Mouse (Mus musculus): ENCODE measurements around the gene Elk3. TPM values are rescaled to one million over a fixed set of nuclear protein-coding genes. Genes with fewer than 3 reads are reported as not detected.

Gene Elk3
- polyA plus RNA-seq, 1 experiment from 2014 or later = 14.2 TPM

DNA sequence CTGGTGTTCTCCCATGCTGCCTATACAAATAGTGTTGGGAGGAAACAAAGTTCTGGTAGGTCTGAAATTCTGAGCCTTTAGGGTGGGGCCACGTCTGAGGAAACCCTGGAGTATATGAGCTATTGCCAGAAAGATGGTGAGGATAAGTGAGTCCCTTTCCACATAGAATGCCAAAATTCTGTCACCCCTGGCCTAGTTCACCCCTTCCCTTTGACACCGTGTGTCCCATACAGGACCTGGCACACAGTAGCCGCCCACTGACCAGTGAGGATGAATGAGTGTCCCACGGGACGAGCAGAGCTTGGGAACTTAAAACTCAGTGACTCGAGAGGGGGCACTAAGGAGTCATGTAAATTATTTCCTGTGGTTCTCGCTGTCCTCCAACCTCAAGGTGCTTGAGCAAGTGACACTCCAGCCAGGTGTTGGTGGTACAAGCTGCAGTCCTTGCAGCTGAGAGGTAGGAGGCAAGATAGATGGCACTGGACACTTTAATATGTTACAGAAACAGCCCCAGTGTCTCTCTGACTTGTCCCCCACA is 8.7 kb upstream of the Elk3 start:
- no peak for ATAC-seq
- 72% methylated on average over 7 of the region's 7 CpGs for WGBS
- no peaks in the 10 kb centered on the region for H3K36me3 ChIP-seq (ENCODE audit: control insufficient read depth, insufficient read depth)
- no peak overlapping the region for H3K27ac ChIP-seq (ENCODE audit: low read depth, low read length)
- TF ChIP-seq CTCF (IDR thresholded peaks at IDR 0.05; ENCODE audit: low read depth) = no peak
- H3K4me3 ChIP-seq (ENCODE audit: low read depth, low read length) = no peak overlapping the region
- no peak overlapping the region for H3K4me2 ChIP-seq (replicated peaks; ENCODE audit: low read depth)
- H3K9me3 ChIP-seq (ENCODE audit: control insufficient read depth) = no peaks in the 10 kb centered on the region
- no peaks in the 10 kb centered on the region for H3K4me1 ChIP-seq (replicated peaks; ENCODE audit: control insufficient read depth, insufficient read depth, low read length)
- no peak overlapping the region for H3K9ac ChIP-seq (ENCODE audit: low read depth, low read length)
- H3K27me3 ChIP-seq (replicated peaks; ENCODE audit: control insufficient read depth, insufficient read depth, low read length) = no peaks in the 10 kb centered on the region

DNA sequence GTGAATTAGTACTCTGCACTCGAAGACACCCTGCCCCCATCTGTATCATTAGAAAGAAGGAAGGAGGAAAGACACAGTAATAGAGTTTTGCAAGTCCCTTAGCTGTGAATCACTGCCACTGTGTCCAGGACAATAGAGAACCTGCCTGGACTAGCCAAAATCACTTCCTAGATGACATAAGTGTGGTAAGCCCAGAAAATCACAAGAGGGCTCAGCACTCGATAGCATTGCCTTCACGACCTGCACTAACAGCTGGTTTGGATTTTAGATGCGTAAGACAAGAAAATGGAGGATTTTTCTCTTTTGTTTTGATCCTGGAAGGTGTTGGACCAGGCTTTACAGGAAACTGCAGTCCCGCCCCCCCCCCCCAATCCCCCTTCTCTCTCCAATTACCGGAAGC is 6.0 kb upstream of the Elk3 start:
- peaks cover 7% of the 10 kb centered on the region; the same call in 1 of the 2 replicates for H3K27me3 ChIP-seq (replicated peaks; ENCODE audit: control insufficient read depth, insufficient read depth, low read length)
- H3K4me1 ChIP-seq (replicated peaks; ENCODE audit: control insufficient read depth, insufficient read depth, low read length) = no peaks in the 10 kb centered on the region
- no peak overlapping the region for H3K27ac ChIP-seq (ENCODE audit: low read depth, low read length)
- no peak for ATAC-seq
- no peaks in the 10 kb centered on the region for H3K9me3 ChIP-seq (ENCODE audit: control insufficient read depth)
- H3K9ac ChIP-seq (ENCODE audit: low read depth, low read length) = no peak overlapping the region
- no peak overlapping the region for H3K4me2 ChIP-seq (replicated peaks; ENCODE audit: low read depth)
- no peak overlapping the region for H3K4me3 ChIP-seq (ENCODE audit: low read depth, low read length)
- 56% methylated on average over 6 of the region's 6 CpGs for WGBS
- TF ChIP-seq CTCF (IDR thresholded peaks at IDR 0.05; ENCODE audit: low read depth) = no peak
- H3K36me3 ChIP-seq (ENCODE audit: control insufficient read depth, insufficient read depth) = no peaks in the 10 kb centered on the region

DNA sequence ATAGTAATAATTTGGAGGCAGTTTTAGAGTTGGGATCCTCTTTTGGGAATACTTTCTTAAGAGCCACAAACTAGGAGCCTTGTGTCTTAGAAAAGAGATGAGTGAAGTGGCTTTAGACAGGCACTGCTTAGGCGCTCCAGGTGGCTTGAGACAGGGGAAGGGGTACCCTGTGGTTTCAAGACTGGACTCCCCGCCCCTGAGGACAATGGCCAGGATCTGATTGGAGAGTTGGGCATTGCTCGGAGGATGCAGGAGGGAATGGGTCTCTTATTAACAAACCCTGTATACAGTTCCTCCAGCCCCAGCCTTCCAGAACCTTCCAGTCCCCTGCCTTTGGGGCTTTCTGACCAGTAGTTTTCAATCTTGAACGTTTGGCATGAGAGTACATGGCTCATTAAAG is 641 bp upstream of the Elk3 start:
- Histone ChIP-seq H3K4me1 (replicated peaks; ENCODE audit: control insufficient read depth, insufficient read depth, low read length) (no peaks in the 10 kb centered on the region), H3K4me2 (replicated peaks; ENCODE audit: low read depth) (peak overlapping the region; percentile 84), H3K9ac (ENCODE audit: low read depth, low read length) (no peak overlapping the region), H3K27ac (ENCODE audit: low read depth, low read length) (no peak overlapping the region), H3K27me3 (replicated peaks; ENCODE audit: control insufficient read depth, insufficient read depth, low read length) (peaks cover 7% of the 10 kb centered on the region; the same call in 1 of the 2 replicates), H3K9me3 (ENCODE audit: control insufficient read depth) (no peaks in the 10 kb centered on the region), H3K36me3 (ENCODE audit: control insufficient read depth, insufficient read depth) (no peaks in the 10 kb centered on the region), H3K4me3 (ENCODE audit: low read depth, low read length) (peak overlapping the region; percentile 66)
- ATAC-seq = no peak
- 11% methylated on average over 4 of the region's 4 CpGs for WGBS
- TF ChIP-seq CTCF (IDR thresholded peaks at IDR 0.05; ENCODE audit: low read depth) = no peak

DNA sequence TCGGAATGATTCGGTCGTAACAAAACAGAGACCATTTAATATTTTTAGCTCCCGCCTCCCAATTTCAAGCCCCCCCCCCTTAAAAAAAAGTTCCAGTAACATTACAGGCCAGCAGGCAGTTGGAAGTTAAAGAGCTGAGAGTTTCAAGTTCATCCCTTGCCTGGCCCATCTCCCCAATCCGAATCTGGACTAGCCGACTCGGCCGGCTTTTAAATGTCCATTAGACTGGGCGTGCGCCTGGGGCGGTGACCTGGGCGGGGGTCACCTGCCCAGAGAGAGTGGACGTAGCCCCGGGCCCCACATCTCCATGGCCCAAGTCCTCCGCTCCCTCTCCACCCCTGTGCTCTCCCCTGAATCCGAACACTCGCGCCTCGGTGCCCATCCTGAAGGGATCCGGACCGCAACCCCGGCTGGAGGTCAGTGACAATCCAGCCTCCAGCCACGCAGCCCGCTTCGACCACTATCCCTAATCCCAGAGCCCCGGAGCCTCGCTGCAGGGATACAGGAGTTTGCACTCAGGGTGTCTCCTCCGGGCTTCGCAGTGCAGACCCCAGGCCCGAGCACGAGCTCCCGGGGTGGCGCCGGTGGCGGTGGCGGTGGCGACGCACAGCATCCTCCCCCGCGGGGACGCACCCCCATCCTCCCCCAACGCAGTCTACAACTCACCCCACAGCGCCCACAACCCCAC is 857 bp downstream of the Elk3 start:
- ATAC-seq = 0 out of 2 replicates have a peak, but pooled peaks have one; percentile 33
- no peaks in the 10 kb centered on the region for H3K4me1 ChIP-seq (replicated peaks; ENCODE audit: control insufficient read depth, insufficient read depth, low read length)
- H3K4me3 ChIP-seq (ENCODE audit: low read depth, low read length) = peak overlapping the region; percentile 66
- peaks cover 7% of the 10 kb centered on the region; the same call in 1 of the 2 replicates for H3K27me3 ChIP-seq (replicated peaks; ENCODE audit: control insufficient read depth, insufficient read depth, low read length)
- no peaks in the 10 kb centered on the region for H3K9me3 ChIP-seq (ENCODE audit: control insufficient read depth)
- peak overlapping the region; percentile 73 for H3K9ac ChIP-seq (ENCODE audit: low read depth, low read length)
- H3K27ac ChIP-seq (ENCODE audit: low read depth, low read length) = peak overlapping the region; percentile 87
- under 1% methylated on average over 43 of the region's 43 CpGs for WGBS
- H3K36me3 ChIP-seq (ENCODE audit: control insufficient read depth, insufficient read depth) = no peaks in the 10 kb centered on the region
- peak overlapping the region; percentile 84 for H3K4me2 ChIP-seq (replicated peaks; ENCODE audit: low read depth)
- no peak for TF ChIP-seq CTCF (IDR thresholded peaks at IDR 0.05; ENCODE audit: low read depth)

DNA sequence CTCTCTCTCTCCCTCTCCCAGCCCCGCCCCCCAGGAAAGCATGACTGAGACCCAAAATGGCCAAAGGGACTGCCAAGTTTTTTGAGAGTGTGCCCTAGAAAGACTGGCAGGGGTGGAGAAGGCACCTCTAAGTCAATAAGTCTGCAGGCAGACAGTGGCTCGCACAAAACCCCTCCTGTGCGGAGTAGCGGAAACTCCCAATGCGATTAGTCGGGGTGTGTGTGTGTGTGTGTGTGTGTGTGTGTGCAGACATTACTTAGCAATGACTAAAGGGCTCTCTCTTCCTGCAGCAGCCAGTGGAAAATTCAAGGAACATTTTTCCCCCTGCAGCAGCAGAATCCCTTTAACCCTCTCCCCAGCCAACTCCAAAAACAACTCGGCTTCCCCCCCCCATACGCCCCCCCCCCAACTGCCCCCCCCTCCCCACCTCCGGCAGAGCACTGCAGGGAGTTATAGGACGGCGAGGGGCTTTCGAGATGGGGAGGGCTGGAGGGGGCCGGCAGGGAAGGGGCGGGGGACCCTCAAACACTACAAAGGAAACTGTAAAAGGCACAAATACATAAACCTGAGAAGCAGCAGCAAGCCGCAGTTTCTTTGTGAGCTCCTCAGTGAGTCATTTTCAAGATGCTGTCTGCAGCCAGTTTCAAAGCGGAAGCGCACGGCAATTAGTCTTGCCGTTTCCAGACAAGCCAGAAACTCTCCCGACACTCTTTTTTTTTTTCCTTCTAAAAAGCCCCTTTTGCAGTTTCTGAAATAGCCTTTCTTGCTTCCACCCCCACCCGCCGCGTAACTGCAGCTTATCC is 1.6 kb downstream of the Elk3 start:
- TF ChIP-seq CTCF (IDR thresholded peaks at IDR 0.05; ENCODE audit: low read depth) = no peak
- peak overlapping the region; percentile 84 for H3K4me2 ChIP-seq (replicated peaks; ENCODE audit: low read depth)
- WGBS = 2% methylated on average over 20 of the region's 23 CpGs
- no peaks in the 10 kb centered on the region for H3K4me1 ChIP-seq (replicated peaks; ENCODE audit: control insufficient read depth, insufficient read depth, low read length)
- H3K36me3 ChIP-seq (ENCODE audit: control insufficient read depth, insufficient read depth) = no peaks in the 10 kb centered on the region
- no peaks in the 10 kb centered on the region for H3K9me3 ChIP-seq (ENCODE audit: control insufficient read depth)
- peak overlapping the region; percentile 73 for H3K9ac ChIP-seq (ENCODE audit: low read depth, low read length)
- peak overlapping the region; percentile 66 for H3K4me3 ChIP-seq (ENCODE audit: low read depth, low read length)
- peaks cover 7% of the 10 kb centered on the region; the same call in 1 of the 2 replicates for H3K27me3 ChIP-seq (replicated peaks; ENCODE audit: control insufficient read depth, insufficient read depth, low read length)
- peak; percentile 34; the same call in 1 of the 2 replicates for ATAC-seq
- H3K27ac ChIP-seq (ENCODE audit: low read depth, low read length) = peak overlapping the region; percentile 87

DNA sequence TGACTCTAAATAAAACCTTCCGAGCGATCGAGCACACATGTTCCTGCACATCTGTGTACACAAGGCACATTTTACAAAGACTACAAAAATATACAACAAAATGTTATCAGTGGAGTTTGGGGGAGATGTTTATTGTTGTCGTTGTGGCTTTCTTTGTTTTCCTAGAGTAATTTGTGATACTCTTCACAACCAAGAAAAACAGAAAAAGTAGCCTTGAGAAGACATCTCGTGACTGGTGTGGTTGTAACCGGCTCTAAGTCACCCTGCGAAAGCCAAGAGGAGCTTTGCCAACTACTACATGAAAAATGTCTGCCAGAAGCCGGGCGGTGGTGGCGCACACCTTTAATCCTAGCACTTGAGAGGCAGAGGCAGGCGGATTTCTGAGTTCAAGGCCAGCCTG is 4.6 kb downstream of the Elk3 start:
- Histone ChIP-seq H3K9ac (ENCODE audit: low read depth, low read length) (no peak overlapping the region), H3K4me2 (replicated peaks; ENCODE audit: low read depth) (no peak overlapping the region)
- ATAC-seq = no peak

More for the DNA sequence above, 4.6 kb downstream of the Elk3 start:
- no peak for TF ChIP-seq CTCF (IDR thresholded peaks at IDR 0.05; ENCODE audit: low read depth)
- no peak overlapping the region for H3K4me3 ChIP-seq (ENCODE audit: low read depth, low read length)
- no peaks in the 10 kb centered on the region for H3K9me3 ChIP-seq (ENCODE audit: control insufficient read depth)
- no peaks in the 10 kb centered on the region for H3K27me3 ChIP-seq (replicated peaks; ENCODE audit: control insufficient read depth, insufficient read depth, low read length)
- no peaks in the 10 kb centered on the region for H3K4me1 ChIP-seq (replicated peaks; ENCODE audit: control insufficient read depth, insufficient read depth, low read length)
- WGBS = 80% methylated on average over 11 of the region's 11 CpGs
- H3K36me3 ChIP-seq (ENCODE audit: control insufficient read depth, insufficient read depth) = no peaks in the 10 kb centered on the region
- no peak overlapping the region for H3K27ac ChIP-seq (ENCODE audit: low read depth, low read length)
